Mouse (Mus musculus) layer of hippocampus, adult 9-11 months (tissue): ENCODE measurements around the gene Nfatc4.

Experiments used
- DNase-seq: peaks from one replicate; pipeline ENCODE4 v3.0.0; 2022

Nfatc4 gene

GRCm38 (mm10) chr14:55822991-55823762, at the start of gene Nfatc4:
Nfatc4 (plus strand) TSS chr14:55823144.
- DNase-seq, result no peak

- no peak for DNase-seq
These were observed 46.2 kb upstream of the Nfatc4 start for GRCm38 (mm10) chr14:55776711-55777110.

GRCm38 (mm10) chr14:55777176-55777575, 45.8 kb upstream of the Nfatc4 start:
- DNase-seq, result no peak

GRCm38 (mm10) chr14:55777806-55778205, 45.1 kb upstream of the Nfatc4 start:
- no peak for DNase-seq

GRCm38 (mm10) chr14:55778686-55779085, 44.3 kb upstream of the Nfatc4 start:
- DNase-seq, result peak; percentile 1

GRCm38 (mm10) chr14:55779656-55780055, 43.3 kb upstream of the Nfatc4 start:
- DNase-seq, result peak; percentile 1

GRCm38 (mm10) chr14:55780736-55781135, 42.2 kb upstream of the Nfatc4 start:
- DNase-seq, result no peak

GRCm38 (mm10) chr14:55781310-55781709, 41.6 kb upstream of the Nfatc4 start:
- peak; percentile 51 for DNase-seq

GRCm38 (mm10) chr14:55782361-55782960, 40.5 kb upstream of the Nfatc4 start:
- DNase-seq, result no peak

GRCm38 (mm10) chr14:55783171-55783957, 39.6 kb upstream of the Nfatc4 start:
- DNase-seq, result no peak

- no peak for DNase-seq
These were observed 39.0 kb upstream of the Nfatc4 start, which contains the start of gene Adcy4 for GRCm38 (mm10) chr14:55783958-55784235. Adcy4 (minus strand) TSS chr14:55784095.

- DNase-seq, result no peak
These were observed 37.7 kb upstream of the Nfatc4 start for GRCm38 (mm10) chr14:55785195-55785594.

GRCm38 (mm10) chr14:55787731-55788130, 35.2 kb upstream of the Nfatc4 start:
- no peak for DNase-seq

- DNase-seq, result no peak
These were observed 34.5 kb upstream of the Nfatc4 start, which contains the start of gene Ripk3 for GRCm38 (mm10) chr14:55788256-55789050. Ripk3 (minus strand) TSS chr14:55788865.

- DNase-seq, result no peak
These were observed 29.5 kb upstream of the Nfatc4 start for GRCm38 (mm10) chr14:55793461-55793860.

GRCm38 (mm10) chr14:55793946-55794345, 29.0 kb upstream of the Nfatc4 start:
- DNase-seq, result no peak

GRCm38 (mm10) chr14:55795380-55796163, 27.4 kb upstream of the Nfatc4 start:
- no peak for DNase-seq

- DNase-seq, result peak; percentile 57
These were observed 8.1 kb upstream of the Nfatc4 start for GRCm38 (mm10) chr14:55814885-55815284.

GRCm38 (mm10) chr14:55815310-55815751, 7.6 kb upstream of the Nfatc4 start:
- DNase-seq, result no peak

- DNase-seq, result no peak
These were observed 3.0 kb upstream of the Nfatc4 start for GRCm38 (mm10) chr14:55819845-55820405.

- DNase-seq, result no peak
These were observed 2.4 kb upstream of the Nfatc4 start for GRCm38 (mm10) chr14:55820576-55820975.
